Mouse (Mus musculus) ES-E14 (cell line): ENCODE measurements around the gene Cnksr3. TPM values are rescaled to one million over a fixed set of nuclear protein-coding genes. Genes with fewer than 3 reads are reported as not detected.

Experiments used
- DNase-seq: peaks from one replicate; pipeline ENCODE4 v3.0.0-alpha.2; 2013; ENCODE audit warnings: low read depth, low spot score
- H3K27ac ChIP-seq: 2 replicates; pipeline ENCODE4 v1.5.1; 2012; ENCODE audit warnings: low read depth, mild to moderate bottlenecking, low read length, moderate library complexity, mixed read lengths; ENCODE audit not compliant: poor library complexity, insufficient read depth, severe bottlenecking
- H3K36me3 ChIP-seq: 2 replicates; pipeline ENCODE4 v1.6.1; 2012; ENCODE audit warnings: mild to moderate bottlenecking, low read length, moderate library complexity, mixed read lengths; ENCODE audit not compliant: control insufficient read depth, poor library complexity, insufficient read depth, severe bottlenecking
- H3K4me1 ChIP-seq, 2 experiments: fragments of 150-350 bp in 1 of 2; sonication (generic) in 1 of 2; 2 replicates each; pipeline ENCODE4 v1.6.1; 2012; ENCODE audit warnings: low read length in 2 of 2, mild to moderate bottlenecking in 1 of 2, mixed read lengths in 1 of 2; ENCODE audit not compliant: control insufficient read depth in 2 of 2, insufficient read depth in 2 of 2, poor library complexity in 1 of 2
- H3K4me3 ChIP-seq, 2 experiments: fragments of 150-350 bp in 1 of 2; sonication (generic) in 1 of 2; 2 replicates each; pipeline ENCODE4 v1.5.1; 2012; ENCODE audit warnings: low read length in 2 of 2, low read depth in 1 of 2, mild to moderate bottlenecking in 1 of 2, mixed read lengths in 1 of 2; ENCODE audit not compliant: insufficient read depth in 1 of 2, poor library complexity in 1 of 2, severe bottlenecking in 1 of 2
- H3K9ac ChIP-seq: 2 replicates; pipeline ENCODE4 v1.6.1; 2012; ENCODE audit warnings: low read depth, mild to moderate bottlenecking, low read length, mixed read lengths; ENCODE audit not compliant: poor library complexity, insufficient read depth, severe bottlenecking
- H3K9me3 ChIP-seq: fragments of 150-350 bp; sonication (generic); 2 replicates; pipeline ENCODE4 v1.6.1; 2012; ENCODE audit warnings: low read depth, mild to moderate bottlenecking, low read length; ENCODE audit not compliant: control insufficient read depth, insufficient read depth
- CHD2 ChIP-seq: IDR thresholded peaks from 2 replicates; pipeline ENCODE4 v1.6.1; 2014; ENCODE audit warnings: mild to moderate bottlenecking, low read depth, low read length, inconsistent platforms
- HCFC1 ChIP-seq: IDR thresholded peaks from 2 replicates; pipeline ENCODE4 v1.6.1; 2012; ENCODE audit warnings: low read length, inconsistent platforms, borderline replicate concordance; ENCODE audit not compliant: insufficient read depth
- MAFK ChIP-seq: IDR thresholded peaks from 2 replicates; pipeline ENCODE4 v1.6.1; 2014; ENCODE audit warnings: mild to moderate bottlenecking, low read depth, low read length, inconsistent platforms; ENCODE audit not compliant: insufficient read depth
- ZC3H11A ChIP-seq: IDR thresholded peaks from 2 replicates; pipeline ENCODE4 v1.6.1; 2012; ENCODE audit warnings: low read depth, mild to moderate bottlenecking, inconsistent platforms, low read length, borderline replicate concordance
- ZNF384 ChIP-seq: IDR thresholded peaks from 2 replicates; pipeline ENCODE4 v1.6.1; 2012; ENCODE audit warnings: low read depth, low read length, inconsistent platforms
- in situ Hi-C, 2 experiments: fragments of 600-800 bp; cut with MboI; formaldehyde crosslinking; loops; one replicate each; pipeline ENCODE4 v1.15.1; 2025; ENCODE audit warnings: low sequenced_read_pairs in 2 of 2, inconsistent platforms in 1 of 2; ENCODE audit not compliant: unreplicated experiment in 2 of 2
- total RNA-seq: library from RNA; depleted of rRNA; stranded (reverse); fragments of 300-350 nt; gene quantifications from 2 replicates; pipeline ENCODE4 v1.2.3, GENCODE M21; 2012

The Cnksr3 gene
- total RNA-seq, 1 experiment = 5.4 TPM

GRCm38 (mm10) chr10:7176205-7176910 lies 35.7 kb downstream of the Cnksr3 start:
- Histone ChIP-seq H3K9me3 (no peaks in the 10 kb centered on the region), H3K27ac (no peak overlapping the region)
- in situ Hi-C loops = no loop called here

GRCm38 (mm10) chr10:7174480-7174879 lies 37.6 kb downstream of the Cnksr3 start:
- Histone ChIP-seq H3K4me3 (no peak overlapping the region), H3K9me3 (no peaks in the 10 kb centered on the region), H3K27ac (no peak overlapping the region), H3K36me3 (no peaks in the 10 kb centered on the region), H3K4me1 (no peaks in the 10 kb centered on the region), H3K9ac (no peak overlapping the region)
- TF ChIP-seq MAFK = no peak
- no peak for TF ChIP-seq ZC3H11A
- TF ChIP-seq CHD2 = no peak
- no peak for TF ChIP-seq HCFC1
- no peak for TF ChIP-seq ZNF384
- in situ Hi-C loops = no loop called here
- no peak for DNase-seq

More at GRCm38 (mm10) chr10:7176205-7176910, 35.7 kb downstream of the Cnksr3 start:
- H3K9ac ChIP-seq = no peak overlapping the region
- no peak for DNase-seq
- H3K4me3 ChIP-seq = no peak overlapping the region
- no peaks in the 10 kb centered on the region for H3K4me1 ChIP-seq
- TF ChIP-seq ZC3H11A = no peak
- TF ChIP-seq MAFK = no peak
- no peak for TF ChIP-seq HCFC1
- TF ChIP-seq CHD2 = no peak
- TF ChIP-seq ZNF384 = no peak
- no peaks in the 10 kb centered on the region for H3K36me3 ChIP-seq

- in situ Hi-C loops = no loop called here
- Histone ChIP-seq H3K9ac (no peak overlapping the region), H3K9me3 (no peaks in the 10 kb centered on the region), H3K36me3 (no peaks in the 10 kb centered on the region), H3K27ac (no peak overlapping the region), H3K4me3 (no peak overlapping the region), H3K4me1 (no peaks in the 10 kb centered on the region)
- DNase-seq = no peak
- no peak for TF ChIP-seq HCFC1
These were observed 38.9 kb downstream of the Cnksr3 start for GRCm38 (mm10) chr10:7173098-7173497.

GRCm38 (mm10) chr10:7170434-7170833 lies 41.6 kb downstream of the Cnksr3 start:
- H3K36me3 ChIP-seq = no peaks in the 10 kb centered on the region
- TF ChIP-seq HCFC1 = no peak
- TF ChIP-seq MAFK = no peak
- no peak for TF ChIP-seq ZNF384
- TF ChIP-seq ZC3H11A = no peak
- TF ChIP-seq CHD2 = no peak
- in situ Hi-C loops = no loop called here
- no peaks in the 10 kb centered on the region for H3K4me1 ChIP-seq
- H3K9me3 ChIP-seq = no peaks in the 10 kb centered on the region
- no peak overlapping the region for H3K27ac ChIP-seq
- no peak overlapping the region for H3K9ac ChIP-seq
- no peak for DNase-seq
- no peak overlapping the region for H3K4me3 ChIP-seq

GRCm38 (mm10) chr10:7163031-7163430 lies 49.0 kb downstream of the Cnksr3 start:
- peaks cover 2% of the 10 kb centered on the region; the same call in 1 of the 2 replicates for H3K36me3 ChIP-seq
- DNase-seq = no peak
- H3K4me1 ChIP-seq = no peaks in the 10 kb centered on the region
- no peak overlapping the region for H3K27ac ChIP-seq
- no peak overlapping the region for H3K4me3 ChIP-seq
- no peak for TF ChIP-seq ZC3H11A
- no peak for TF ChIP-seq CHD2
- no peak for TF ChIP-seq ZNF384
- TF ChIP-seq MAFK = no peak
- no peak for TF ChIP-seq HCFC1
- no peaks in the 10 kb centered on the region for H3K9me3 ChIP-seq
- in situ Hi-C loops = no loop called here
- no peak overlapping the region for H3K9ac ChIP-seq
